Mouse (Mus musculus): Measurements from ENCODE around the gene Gm7029.

DNA sequence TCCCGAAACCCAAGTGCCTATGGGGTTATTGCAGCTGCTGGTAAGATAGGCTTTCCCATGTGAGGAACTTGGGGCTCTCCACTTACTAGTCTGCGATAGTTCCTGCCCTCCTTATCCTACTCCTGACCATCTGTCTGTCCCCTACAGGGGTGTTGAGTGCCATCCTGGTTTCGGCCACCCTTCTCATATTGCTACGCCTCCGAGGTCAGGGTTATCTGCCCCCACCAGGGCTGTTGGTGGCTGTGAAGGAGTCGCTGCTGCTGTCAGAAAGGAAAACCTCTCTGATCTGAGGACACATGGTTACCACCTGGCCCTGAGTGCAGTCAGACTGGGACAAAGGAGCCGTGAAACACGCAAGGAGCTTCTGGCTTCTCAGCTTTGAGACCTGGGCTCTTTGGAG lies 25.5 kb upstream of the Gm7029 start:
- TF ChIP-seq POLR2A (IDR thresholded peaks at IDR 0.05; ENCODE audit: low read depth, low read length): no peak
- no peak for TF ChIP-seq CTCF (conservative IDR thresholded peaks at IDR 0.05; ENCODE audit: insufficient read depth, insufficient read length, low read depth, low read length)

All from kidney, adult 2 months (tissue).